Mouse (Mus musculus) ovary, postnatal 14 days (tissue): Measurements from ENCODE around the gene Gm45213.
"Not testable (repeated sequence)": the region's sequence is repeated elsewhere in the genome, so short reads cannot be mapped to it uniquely, and the experiment has no call there.

Source experiments
- DNase-seq: peaks from one replicate; pipeline ENCODE4 v3.0.0; 2022; ENCODE audit warnings: low spot score

The Gm45213 gene

GRCm38 (mm10) chr7:66048446-66049230 lies 5.2 kb downstream of the Gm45213 start:
- DNase-seq, result no peak

- no peak for DNase-seq
Observed at GRCm38 (mm10) chr7:66053946-66054483, 10.6 kb downstream of the Gm45213 start.

- not testable (repeated sequence) for DNase-seq
Observed at GRCm38 (mm10) chr7:66055356-66055755, 12.0 kb downstream of the Gm45213 start.

DNA sequence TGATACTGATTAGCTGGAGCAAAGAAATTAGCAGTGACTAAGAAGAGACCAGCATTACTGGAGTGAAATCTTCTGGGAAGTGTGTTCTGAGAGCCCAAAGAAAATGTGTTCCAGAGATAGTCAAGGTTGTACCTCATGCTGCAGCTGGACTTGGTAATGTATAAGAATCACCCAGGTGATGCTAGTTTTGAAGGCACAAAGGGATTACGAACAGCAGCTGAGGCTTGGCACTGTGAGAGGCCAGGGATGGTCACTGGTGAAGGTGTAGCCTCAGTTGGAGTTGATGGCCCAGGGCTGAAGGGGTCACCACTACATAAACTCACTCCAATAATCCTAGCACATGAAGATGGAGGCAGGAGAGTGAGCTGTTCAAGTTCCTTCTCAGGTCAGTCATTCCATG lies 15.3 kb downstream of the Gm45213 start, which contains the start of gene Snrpa1:
Snrpa1 (plus strand) TSS at position 301 of the 400 bp plus-strand sequence.
- no peak for DNase-seq

DNA sequence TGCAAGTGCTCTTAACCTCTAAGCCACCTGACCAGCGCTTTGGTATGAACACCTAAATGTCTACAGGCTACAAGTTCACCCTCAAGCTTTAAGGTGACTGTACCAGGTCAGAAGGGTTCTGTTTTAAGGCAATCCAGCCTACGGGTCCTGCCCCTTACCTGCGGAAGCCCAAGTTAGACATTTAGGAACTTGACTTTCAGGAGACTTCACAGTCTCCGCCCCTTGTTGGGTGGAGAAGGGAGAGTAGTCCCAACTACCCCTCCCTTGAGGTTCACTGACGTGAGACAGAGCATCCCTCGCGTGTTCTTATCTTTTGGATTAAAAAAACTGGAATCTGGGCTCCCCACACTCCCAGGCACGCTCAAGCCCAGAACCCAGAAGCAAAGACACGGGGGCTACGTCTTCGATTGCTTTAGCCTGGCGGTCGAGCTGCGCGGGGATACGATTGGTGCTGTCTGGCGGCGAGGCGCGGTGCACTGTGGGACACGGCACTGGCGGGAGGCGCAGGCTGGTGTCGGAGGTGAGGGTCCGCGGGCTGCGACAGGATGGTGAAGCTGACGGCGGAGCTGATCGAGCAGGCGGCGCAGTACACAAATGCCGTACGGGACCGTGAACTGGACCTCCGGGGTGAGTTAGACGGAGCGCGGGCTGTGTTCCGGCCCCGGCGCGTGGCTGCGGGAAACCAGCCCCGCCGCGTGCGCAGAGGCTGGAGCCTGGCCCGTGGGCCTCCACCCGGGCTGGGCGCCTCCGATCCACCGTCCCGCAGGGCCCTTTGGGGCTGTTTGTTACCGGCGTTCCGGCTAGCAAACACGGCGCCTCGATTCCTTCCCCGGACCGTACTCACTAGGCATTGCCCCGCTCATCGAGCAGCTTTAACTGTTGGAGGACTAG lies 16.9 kb downstream of the Gm45213 start:
- peak; percentile 79 for DNase-seq

DNA sequence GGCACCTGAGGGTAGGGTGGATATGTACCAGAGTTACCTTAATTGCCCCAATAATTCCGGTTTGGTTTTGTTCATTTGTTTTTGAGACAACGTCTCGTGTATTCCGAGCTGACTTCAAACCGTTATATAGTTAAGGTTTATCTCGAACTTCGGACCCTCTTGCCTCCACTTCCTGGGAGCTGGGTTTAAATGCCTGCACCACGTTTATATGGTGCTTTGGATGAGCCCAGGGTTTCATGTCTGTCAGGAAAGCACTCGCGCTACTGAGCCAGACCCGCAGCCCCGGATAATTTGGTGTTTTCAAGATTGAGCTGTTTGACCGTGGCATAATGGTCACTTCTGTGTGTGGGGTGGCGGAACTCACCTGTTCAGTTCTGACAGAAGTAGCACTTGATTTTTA lies 17.7 kb downstream of the Gm45213 start:
- DNase-seq, result no peak

GRCm38 (mm10) chr7:66076411-66076810 lies 33.0 kb downstream of the Gm45213 start:
- no peak for DNase-seq

DNA sequence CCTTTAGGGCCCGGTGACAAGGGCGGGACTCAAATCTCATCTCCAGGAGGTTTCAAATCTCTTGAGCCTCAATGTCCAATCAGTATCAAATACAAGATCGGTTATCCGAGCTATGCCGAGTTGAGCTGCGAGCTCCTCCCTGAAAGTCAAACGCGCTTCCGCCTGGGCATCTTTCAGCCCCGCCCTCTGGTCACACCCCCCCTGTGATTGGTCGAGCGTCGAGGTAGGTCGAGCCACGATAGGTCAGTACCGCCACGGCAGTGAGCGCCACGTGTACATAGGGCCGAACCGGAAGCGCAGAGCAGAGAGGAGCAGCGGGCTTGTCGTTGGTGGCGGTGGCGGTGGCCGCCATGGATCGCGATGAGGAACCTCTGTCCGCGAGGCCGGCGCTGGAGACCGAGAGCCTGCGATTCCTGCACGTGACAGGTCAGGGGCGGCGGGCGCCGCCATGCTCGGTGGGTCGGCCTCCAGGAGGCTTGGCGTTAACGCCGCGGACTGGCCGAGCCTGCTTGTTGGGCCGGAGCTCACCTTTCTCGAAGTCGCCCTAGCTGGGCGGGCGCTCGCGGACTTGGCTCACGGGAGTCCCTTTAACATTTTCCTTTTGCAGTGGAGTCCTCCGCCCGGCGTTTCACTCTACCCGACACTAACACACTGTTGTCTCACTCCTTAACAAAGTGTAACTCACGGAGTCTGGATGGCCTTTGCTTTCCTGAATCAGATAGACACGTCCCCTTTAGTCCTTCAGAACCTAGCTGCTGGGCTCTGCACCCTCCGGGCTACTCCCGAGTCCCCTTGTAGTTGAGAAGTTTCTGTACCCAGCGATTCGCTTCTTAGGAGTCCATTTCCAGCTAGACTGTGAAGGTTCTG lies 36.2 kb downstream of the Gm45213 start, which contains the start of gene Selenos:
Selenos (plus strand) TSS at position 286 of the 867 bp plus-strand sequence.
- DNase-seq, result peak; percentile 90

- no peak for DNase-seq
Observed at GRCm38 (mm10) chr7:66080231-66080613, 36.8 kb downstream of the Gm45213 start.

DNA sequence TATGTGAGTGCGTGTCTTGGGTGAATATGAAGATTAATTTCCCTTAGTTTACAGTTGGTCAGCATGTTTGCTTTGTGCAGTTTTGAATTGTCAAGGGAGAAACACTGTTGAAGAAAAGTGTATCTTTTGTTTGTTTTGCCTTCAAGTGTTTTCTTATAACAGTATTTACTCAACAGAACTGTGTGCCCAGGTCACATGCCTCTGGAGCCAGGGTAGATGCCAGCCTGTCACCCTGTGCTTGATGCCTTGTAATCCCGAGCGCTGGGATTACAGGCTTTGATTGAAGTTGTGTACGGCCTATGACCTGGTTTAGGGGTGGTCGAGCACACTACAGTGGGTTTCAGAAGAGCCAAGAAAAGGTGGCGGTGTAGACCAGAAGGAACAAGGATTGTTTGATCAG lies 40.4 kb downstream of the Gm45213 start:
- DNase-seq, result no peak

- DNase-seq, result no peak
Observed at GRCm38 (mm10) chr7:66084546-66084945, 41.1 kb downstream of the Gm45213 start.

DNA sequence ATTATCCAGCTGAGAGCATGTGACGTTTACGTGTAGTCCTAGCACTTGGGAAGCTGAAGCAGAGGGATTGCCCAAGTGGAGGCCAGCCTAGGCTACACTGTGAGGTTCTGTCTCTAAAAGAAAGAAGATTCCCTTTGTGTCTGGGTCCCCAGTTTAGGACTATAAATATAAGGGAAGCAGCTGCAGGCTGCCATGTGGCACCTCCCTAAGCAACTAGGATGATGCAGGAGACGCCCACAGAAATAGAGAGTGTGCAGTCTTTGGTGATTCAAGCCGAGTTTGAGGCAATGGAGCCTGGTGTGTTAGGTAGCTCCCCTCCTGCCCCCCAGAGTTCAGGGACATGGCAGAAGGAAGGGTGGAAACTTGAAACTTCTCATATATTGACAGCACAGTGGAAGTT lies 44.2 kb downstream of the Gm45213 start:
- no peak for DNase-seq

DNA sequence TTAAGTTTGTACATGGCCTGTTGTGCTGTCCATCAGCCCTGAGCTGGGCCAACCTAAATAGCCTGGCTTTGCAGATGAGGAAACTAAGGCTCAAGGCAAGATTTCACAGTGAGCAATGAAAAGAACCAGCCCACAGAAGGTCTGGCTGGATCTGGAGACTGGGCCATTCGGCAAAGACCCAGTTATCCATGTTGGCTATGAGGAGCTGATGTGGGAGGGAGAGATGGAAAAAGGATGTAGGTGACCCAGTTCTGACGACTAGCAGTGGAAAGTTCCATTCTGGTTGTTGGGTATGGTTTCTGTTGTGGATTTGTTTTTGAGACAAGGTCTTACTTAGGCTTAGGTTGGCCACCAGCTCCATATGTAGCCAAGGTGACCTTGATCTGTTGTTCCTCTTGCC lies 44.7 kb downstream of the Gm45213 start:
- DNase-seq, result no peak

DNA sequence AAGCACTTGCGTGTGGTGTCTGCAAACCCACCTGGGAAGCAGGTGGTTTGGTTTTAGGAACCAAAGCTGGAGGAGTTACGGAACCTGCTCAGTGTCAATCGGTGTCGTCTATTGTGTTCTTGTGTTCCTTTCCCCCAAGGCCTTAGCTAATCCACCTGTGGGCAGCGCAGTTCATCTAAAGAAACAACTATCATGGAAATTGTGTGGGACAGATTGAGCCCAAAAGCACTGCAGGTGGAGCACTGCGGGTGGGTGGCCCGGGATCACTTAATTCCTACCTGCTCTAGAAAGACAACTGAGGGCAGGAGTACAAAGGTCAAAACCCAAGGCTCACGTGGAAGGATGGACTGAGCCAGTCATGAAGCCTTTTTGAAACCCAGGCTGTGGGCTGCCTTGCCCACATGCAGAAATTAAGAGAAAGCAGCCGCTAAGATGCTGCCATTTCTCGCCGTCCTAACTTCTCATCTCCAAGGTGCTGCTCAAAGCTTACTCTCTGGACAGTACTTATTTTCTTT lies 47.3 kb downstream of the Gm45213 start:
- no peak for DNase-seq

GRCm38 (mm10) chr7:66091553-66091952 lies 48.2 kb downstream of the Gm45213 start:
- DNase-seq, result no peak

DNA sequence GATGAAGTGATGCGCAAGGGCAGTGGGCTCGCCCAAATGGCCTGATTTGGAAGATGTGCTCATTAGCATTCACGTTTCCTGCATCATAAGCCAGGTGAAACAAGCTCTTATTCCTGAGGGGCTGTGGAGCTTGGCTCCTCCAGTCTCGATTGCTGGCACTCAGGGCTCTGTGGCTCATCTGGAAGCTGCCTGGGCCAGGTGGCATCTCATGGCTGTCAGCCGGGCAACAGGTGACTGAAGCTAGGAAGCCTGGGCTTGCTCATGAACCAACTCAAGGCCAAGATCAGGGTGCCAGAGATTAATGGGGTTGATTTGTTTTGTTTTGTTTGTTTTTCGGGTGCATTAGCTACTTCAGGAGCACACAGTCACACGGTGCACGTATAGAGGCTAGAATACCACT lies 49.3 kb downstream of the Gm45213 start:
- DNase-seq, result no peak

DNA sequence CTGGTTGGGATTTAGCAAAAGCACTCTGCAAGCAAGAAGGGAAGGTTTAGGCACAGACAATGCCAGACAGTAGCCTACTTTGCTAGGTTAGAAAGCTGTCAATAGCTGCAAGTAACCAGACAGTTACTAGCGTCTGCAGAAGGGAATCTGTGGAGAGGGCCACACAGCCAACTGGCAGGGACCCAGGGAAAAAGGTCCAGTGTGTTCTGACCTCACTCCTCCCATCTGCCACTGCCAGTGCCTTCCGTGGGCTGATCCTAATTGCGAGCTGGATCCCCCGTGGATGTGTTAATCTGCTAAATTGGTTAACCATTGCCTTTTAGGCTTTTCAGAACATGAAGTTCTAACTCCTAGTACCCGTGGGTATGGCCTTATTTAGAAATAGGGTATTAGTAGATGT lies 50.7 kb downstream of the Gm45213 start:
- no peak for DNase-seq

DNA sequence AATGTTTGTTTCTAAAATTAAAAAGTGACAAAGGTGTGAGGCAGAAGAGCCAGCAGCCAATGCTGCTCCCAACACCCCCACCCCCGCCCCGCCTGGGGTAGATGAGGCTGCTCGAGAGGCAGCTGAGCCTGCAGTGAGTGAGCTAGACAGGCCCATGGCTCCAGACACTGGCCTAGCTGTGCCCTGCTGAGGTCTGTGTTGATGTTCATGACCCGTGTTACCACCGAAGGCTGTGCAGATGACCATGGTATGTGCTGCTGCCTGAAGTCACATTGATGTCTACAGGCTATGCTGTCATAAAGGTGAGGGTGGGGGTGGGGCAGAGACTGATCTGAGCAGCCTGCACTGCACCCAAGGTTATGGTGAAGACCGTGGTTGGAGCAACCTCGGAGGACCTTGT lies 55.4 kb downstream of the Gm45213 start:
- DNase-seq, result no peak

DNA sequence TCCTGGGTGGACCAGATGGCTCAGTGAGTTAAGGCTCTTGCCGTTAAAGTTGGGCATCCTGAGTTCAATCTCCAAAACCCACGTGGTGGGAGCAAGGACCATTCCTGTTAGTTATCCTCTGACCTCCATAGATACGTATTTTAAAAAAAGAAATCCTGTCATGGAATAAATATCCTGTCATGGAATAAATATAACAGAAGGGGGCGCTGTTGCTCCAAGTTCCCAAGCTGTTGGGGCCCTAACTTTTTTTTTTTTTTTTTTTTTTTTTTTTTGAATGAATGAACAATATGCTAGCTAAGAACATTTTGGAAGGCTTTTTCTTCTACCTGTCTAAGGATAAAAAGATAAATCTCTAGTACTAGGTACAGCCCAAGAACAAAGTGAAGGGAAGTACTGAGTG lies 58.5 kb downstream of the Gm45213 start:
- DNase-seq, result peak; percentile 13

DNA sequence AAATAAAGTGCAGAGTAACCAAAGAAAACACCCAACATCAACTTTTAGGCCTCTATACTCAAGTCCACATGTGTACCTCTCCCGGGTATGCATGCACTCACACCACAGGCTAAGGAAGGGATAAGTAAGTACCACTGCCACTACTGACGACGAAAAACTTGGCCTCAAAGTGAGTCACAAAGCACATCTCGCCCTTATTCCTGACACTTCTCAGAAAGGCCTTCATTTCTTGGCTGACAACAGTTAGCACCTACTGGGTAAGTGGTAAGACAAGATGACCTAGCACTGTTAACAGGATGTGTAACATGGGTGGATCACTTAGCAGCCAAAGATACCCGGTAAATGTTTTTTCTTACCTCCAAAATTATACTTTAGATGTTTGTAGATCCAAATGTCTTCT lies 61.1 kb downstream of the Gm45213 start:
- no peak for DNase-seq

DNA sequence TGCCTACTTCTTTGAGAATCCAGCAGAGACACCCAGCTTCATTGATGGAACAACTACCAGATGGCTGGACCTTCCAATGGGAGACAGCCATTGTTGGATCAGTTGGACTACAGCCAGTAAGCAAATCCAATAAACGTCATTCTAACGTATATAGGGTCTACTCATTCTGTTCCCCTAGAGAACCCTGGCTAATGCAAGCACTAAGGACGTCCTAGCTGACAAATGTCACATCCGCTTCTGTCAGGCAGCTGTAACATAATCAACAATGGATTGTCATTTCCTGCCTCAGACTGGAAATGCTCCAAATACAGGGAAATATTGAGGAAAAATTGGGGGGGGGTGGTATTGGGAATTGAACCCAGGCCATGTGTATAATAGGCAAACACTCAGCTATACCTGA lies 62.4 kb downstream of the Gm45213 start:
- DNase-seq, result no peak
